Mouse (Mus musculus) embryonic facial prominence, embryonic 13.5 days (tissue): ENCODE results near the gene Kcnk4. TPM values are rescaled to one million over a fixed set of nuclear protein-coding genes. Genes with fewer than 3 reads are reported as not detected.

Experiments used
- ATAC-seq: fragments of 200-750 bp; cut with Nextera tagmentation; 2 replicates; pipeline ENCODE4 v1.8.0; 2017; ENCODE audit warnings: low read depth; ENCODE audit not compliant: insufficient number of reproducible peaks, insufficient read depth, low FRiP score, low TSS enrichment
- H3K27ac ChIP-seq: fragments of 300-500 bp; sonication (generic); 2 replicates; pipeline ENCODE4 v1.5.1; 2015; ENCODE audit warnings: moderate library complexity, mild to moderate bottlenecking, inconsistent platforms
- H3K27me3 ChIP-seq: fragments of 300-500 bp; sonication (generic); 2 replicates; pipeline ENCODE4 v1.6.1; 2015; ENCODE audit warnings: mild to moderate bottlenecking, inconsistent platforms
- H3K36me3 ChIP-seq: fragments of 300-500 bp; sonication (generic); 2 replicates; pipeline ENCODE4 v1.6.1; 2015; ENCODE audit warnings: mild to moderate bottlenecking, inconsistent platforms
- H3K4me1 ChIP-seq: fragments of 300-500 bp; sonication (generic); 2 replicates; pipeline ENCODE4 v1.6.1; 2015; ENCODE audit warnings: inconsistent platforms
- H3K4me2 ChIP-seq: fragments of 300-500 bp; sonication (generic); 2 replicates; pipeline ENCODE4 v1.6.1; 2015; ENCODE audit warnings: moderate library complexity, mild to moderate bottlenecking, inconsistent platforms
- H3K4me3 ChIP-seq: fragments of 300-500 bp; sonication (generic); 2 replicates; pipeline ENCODE4 v1.5.1; 2015; ENCODE audit warnings: mild to moderate bottlenecking, inconsistent platforms
- H3K9ac ChIP-seq: fragments of 300-500 bp; sonication (generic); 2 replicates; pipeline ENCODE4 v1.6.1; 2015; ENCODE audit warnings: mild to moderate bottlenecking, inconsistent platforms
- H3K9me3 ChIP-seq: fragments of 300-500 bp; sonication (generic); 2 replicates; pipeline ENCODE4 v1.6.1; 2016; ENCODE audit warnings: inconsistent platforms
- WGBS: fragments of 180-500 bp; shearing (Covaris S2); methylation state at CpG from one replicate; pipeline ENCODE4 v1.1.7; 2015; ENCODE audit warnings: mixed read lengths; 5-methylcytosine and 5-hydroxymethylcytosine counted together
- polyA plus RNA-seq: library from polyadenylated mRNA; unstranded; fragments of >200 nt; fragmentation: Nextera tagmentation; extraction: Ambion mirVana; gene quantifications from 2 replicates; pipeline ENCODE4 v1.2.1, GENCODE M21; 2015

Kcnk4 gene
- polyA plus RNA-seq, 1 experiment from 2014 or later, result 1.2 TPM

DNA sequence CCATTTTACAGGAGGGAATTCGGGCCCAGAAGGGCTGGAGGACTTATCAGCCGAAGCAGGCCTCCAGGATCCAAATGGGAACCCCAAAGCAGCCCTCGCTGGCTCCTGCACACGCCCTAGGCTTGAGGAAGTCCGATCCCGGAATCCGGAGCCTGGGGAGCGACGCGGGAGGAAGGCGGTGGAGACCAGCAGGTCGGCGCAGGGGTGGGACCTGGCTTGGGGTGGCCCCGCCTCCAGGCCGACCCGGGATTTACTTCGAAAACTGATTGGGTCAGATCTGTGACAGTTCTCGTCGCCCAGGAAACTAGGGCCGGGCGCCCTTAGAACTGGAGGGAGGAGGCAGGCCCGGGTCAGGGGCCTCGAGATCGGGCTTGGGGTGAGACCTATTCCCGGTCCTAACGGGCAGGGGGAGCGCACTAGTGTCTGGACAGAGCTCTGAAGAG, 8.0 kb upstream of the Kcnk4 start, which contains the start of gene Gpr137:
Gene Gpr137 (minus strand): TSS at position 232 of the 443 bp plus-strand sequence.
- Histone ChIP-seq H3K4me3 (peak within 1 kb of the TSS; percentile 86), H3K27me3 (no peaks in the 10 kb centered on the region), H3K27ac (peak within 1 kb of the TSS; percentile 95), H3K4me2 (peak within 1 kb of the TSS; percentile 95), H3K9me3 (no peaks in the 10 kb centered on the region), H3K36me3 (peaks cover 12% of the 10 kb centered on the region), H3K4me1 (peaks cover 25% of the 10 kb centered on the region), H3K9ac (peak within 1 kb of the TSS; percentile 93)
- peak; percentile 85 for ATAC-seq
- WGBS, result under 1% methylated on average over 27 of the region's 27 CpGs

DNA sequence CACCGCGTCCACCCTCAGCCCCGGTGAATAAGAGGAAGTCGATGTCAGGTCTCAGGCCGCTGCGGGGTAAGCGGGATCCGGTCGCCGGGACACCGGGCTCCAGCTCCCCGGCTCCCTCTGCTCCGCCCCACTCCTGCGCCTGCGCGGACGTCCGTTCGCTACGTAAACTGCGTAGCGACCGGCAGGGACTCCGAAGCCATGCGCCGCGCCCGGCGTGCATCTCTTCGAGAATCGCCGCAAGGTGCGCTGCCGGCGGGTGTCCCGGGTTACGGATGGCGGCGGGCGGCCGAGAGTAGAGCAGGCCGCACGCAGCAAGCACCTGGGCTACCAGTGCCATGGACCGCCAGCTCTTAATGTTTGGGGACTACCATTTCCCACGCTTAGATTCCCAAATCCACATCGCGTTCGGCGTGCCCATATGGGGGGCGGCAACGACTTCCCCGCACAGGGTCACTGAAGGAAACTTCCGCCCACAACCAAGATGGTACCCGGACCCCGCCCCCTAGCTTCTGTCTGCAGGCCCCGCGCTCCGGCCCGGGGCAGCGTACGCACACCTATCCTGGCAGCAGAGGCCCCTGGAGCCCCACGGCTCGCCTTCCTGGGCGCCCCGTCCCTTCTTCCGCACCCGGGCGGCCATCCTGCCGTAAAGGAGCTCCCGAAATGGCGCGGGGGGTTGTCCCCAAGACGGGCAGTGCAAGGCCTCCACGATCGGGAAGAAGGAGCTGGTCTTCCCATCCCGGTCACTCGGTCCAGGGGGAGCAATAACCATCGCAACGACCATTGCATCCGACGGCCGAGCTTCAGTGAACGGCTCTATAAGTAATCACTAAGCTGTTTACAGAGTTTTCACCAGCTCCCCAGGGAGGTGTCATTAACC, 7.3 kb upstream of the Kcnk4 start, which contains the start of gene Bad:
Gene Bad (plus strand): TSS at position 490 of the 877 bp plus-strand sequence.
- peak within 1 kb of the TSS; percentile 95 for H3K4me2 ChIP-seq
- H3K4me1 ChIP-seq, result peaks cover 25% of the 10 kb centered on the region
- no peaks in the 10 kb centered on the region for H3K27me3 ChIP-seq
- H3K27ac ChIP-seq, result peak within 1 kb of the TSS; percentile 95
- H3K4me3 ChIP-seq, result peak within 1 kb of the TSS; percentile 86
- H3K36me3 ChIP-seq, result peaks cover 12% of the 10 kb centered on the region
- no peaks in the 10 kb centered on the region for H3K9me3 ChIP-seq
- peak; percentile 70 for ATAC-seq
- WGBS, result under 1% methylated on average over 83 of the region's 83 CpGs
- H3K9ac ChIP-seq, result peak within 1 kb of the TSS; percentile 93

DNA sequence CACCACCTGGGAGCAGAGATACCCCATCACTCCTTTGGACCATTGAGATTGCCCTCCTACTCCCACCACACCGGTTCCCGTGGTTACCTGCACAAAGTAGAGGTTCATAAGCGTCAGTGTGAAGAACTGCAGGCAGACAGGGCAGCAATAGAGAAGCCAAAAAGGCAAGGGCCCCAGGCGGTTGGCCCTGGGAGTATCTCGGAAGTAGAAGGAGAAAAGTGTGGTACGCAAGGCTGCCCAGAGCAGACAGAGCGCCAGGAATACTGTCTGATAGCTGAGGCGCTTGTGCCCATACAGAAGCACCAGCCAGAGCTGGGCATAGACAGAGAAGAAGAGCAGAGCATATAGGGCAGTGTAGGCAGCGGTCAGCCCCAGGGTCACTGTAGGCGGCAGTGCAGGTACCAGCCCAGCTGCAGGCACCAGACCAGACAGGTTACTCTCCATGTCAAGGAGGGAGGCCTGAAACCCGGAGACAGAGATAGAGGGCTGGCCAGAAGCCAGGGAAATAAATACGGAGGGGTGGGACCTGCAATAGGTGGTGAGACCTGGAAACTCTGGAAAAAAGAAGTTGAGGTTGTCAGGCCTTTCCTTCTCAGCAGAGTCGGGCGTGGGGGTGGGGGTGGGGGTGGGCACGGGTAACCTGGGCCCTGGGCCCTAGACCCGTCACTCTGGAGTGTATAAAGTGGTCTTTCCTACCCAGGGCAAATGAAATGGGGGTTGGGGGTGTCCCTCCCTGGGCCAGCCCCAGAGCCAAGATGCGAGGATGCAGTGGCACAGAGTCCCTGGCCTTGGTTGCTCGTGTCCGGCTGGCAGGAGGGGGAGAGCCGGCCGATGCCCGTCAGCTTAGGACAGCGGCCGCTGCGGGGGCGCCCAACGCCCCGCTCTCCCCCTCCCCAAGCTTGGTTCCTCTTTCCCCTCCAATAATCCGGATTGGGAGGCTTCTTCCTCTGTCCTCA, 6.4 kb upstream of the Kcnk4 start:
- Histone ChIP-seq H3K27me3 (peaks cover 8% of the 10 kb centered on the region), H3K9me3 (no peaks in the 10 kb centered on the region), H3K27ac (peak overlapping the region; percentile 95), H3K36me3 (peaks cover 5% of the 10 kb centered on the region), H3K4me2 (peak overlapping the region; percentile 95), H3K4me3 (peak overlapping the region; percentile 86), H3K4me1 (peaks cover 23% of the 10 kb centered on the region), H3K9ac (peak overlapping the region; percentile 93)
- 22% methylated on average over 25 of the region's 29 CpGs for WGBS
- no peak for ATAC-seq

DNA sequence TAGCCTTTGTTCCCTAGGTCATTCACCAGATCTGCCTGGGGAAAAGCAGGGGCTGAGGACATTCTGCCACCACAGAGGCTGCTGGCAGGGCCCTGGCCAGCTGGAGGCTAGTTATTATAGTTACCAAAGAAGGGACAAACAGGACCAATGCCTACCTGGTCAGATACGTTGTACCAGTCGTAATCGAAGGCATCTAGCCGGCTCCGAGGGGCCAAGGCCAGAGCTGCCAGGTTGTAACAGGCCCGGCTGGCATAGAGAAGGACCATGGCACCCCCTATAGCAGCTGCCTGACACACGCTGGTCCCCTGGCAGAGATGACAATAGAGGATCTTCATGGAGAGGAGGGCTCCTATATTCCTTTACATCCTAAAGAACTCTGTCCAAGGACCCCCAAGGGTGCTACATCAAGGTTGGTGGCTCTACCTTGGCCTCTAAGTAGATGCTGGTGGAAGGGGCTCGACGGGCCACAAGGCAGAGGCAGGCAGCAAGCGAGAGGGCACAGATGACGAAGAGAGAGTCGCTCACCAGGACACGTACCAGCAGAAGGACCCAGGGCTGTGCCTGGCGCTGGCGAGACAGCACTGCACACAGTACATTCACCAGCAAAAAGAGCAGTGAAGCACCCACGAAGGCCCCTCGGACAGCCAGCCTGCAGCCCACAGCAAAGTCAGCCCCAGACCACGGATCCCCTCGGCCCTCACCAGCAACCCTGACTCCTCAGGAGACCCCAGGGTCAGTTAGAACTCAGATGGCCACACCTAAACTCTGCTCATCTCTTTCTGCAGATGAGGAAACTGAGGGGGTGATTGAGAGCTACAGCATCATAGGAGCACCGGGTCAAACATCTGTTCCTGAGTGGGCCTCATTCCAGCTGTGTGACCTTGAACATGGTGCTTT, 5.0 kb upstream of the Kcnk4 start:
- Histone ChIP-seq H3K27me3 (peaks cover 21% of the 10 kb centered on the region), H3K36me3 (no peaks in the 10 kb centered on the region; the same call in 1 of the 2 replicates), H3K4me1 (peaks cover 26% of the 10 kb centered on the region), H3K4me2 (no peak overlapping the region; the same call in 1 of the 2 replicates), H3K9me3 (no peaks in the 10 kb centered on the region), H3K4me3 (0 out of 2 replicates have a peak overlapping the region, but pooled peaks have one; percentile 3), H3K9ac (peak overlapping the region; percentile 93), H3K27ac (no peak overlapping the region)
- WGBS, result 91% methylated on average over 20 of the region's 20 CpGs
- no peak for ATAC-seq

DNA sequence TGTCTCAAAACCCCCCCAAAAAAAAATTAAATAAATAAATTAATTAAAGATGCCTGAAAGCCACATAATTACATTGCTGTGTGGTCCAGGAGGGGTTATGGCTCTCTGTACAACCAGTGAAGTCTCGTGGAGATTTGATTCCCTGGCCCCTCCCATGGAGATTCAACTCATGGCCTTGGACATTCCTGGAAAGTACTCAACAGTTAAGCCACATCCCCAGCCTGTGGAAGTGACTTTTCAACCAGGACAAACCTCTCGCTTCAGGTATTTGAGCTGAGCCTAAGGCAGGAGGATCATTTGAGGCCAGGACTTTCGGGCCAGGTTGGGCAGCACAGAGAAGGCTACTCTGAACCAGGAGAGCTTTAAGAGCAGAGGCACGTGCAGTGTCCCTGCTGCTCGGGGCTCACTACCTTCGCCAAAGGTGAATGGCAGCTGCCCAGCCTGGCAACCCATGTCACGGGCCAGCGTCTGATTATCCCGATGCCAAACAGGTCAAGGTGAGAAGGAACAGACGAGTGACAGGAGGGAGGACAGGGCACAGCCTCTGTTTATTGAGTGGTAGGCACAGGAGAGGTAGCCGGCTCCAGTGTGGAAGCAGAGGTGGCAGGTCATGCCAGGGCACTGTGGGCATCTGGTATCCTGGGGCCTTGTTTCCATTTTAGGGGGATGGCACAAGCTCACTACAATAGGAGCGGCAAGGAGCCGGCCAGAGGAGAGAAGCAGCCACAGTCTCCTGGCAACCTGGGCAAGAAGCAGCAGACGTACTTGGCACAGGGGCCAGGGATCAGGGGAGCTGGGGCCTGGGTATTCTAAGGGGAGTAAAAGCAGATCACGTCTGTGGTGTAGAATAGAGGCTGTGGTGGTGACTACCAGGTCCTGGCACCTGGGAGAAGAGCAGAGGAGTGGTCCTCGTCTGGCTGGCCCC, 3.5 kb upstream of the Kcnk4 start:
- Histone ChIP-seq H3K9me3 (no peaks in the 10 kb centered on the region), H3K9ac (0 out of 2 replicates have a peak overlapping the region, but pooled peaks have one; percentile 2), H3K4me3 (no peak overlapping the region), H3K36me3 (no peaks in the 10 kb centered on the region; the same call in 1 of the 2 replicates), H3K4me1 (peaks cover 37% of the 10 kb centered on the region), H3K27ac (no peak overlapping the region), H3K27me3 (peaks cover 36% of the 10 kb centered on the region), H3K4me2 (no peak overlapping the region)
- ATAC-seq, result no peak
- 78% methylated on average over 16 of the region's 16 CpGs for WGBS

DNA sequence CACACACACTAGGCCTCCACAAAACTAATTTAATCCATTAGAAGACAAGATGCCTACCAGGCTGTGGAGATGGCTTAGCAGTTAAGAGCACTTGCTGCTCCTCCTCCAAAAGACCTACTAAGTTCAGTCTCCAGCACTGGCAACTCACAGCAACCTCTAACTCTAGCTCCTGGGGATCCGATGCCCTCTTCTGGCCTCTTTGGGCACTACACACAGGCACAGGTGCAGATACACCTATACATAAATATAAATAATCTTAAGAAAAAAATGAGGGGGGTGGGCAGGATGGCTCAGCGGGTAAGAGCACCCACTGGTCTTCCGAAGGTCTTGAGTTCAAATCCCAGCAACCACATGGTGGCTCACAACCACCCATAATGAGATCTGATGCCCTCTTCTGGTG, 2.0 kb upstream of the Kcnk4 start:
- no peaks in the 10 kb centered on the region for H3K9me3 ChIP-seq
- no peak overlapping the region for H3K9ac ChIP-seq
- H3K27ac ChIP-seq, result no peak overlapping the region
- H3K27me3 ChIP-seq, result peaks cover 51% of the 10 kb centered on the region
- ATAC-seq, result no peak
- WGBS, result 23% methylated on average over 3 of the region's 3 CpGs
- H3K4me3 ChIP-seq, result no peak overlapping the region
- no peak overlapping the region for H3K4me2 ChIP-seq
- peaks cover 34% of the 10 kb centered on the region for H3K4me1 ChIP-seq
- no peaks in the 10 kb centered on the region; the same call in 1 of the 2 replicates for H3K36me3 ChIP-seq

DNA sequence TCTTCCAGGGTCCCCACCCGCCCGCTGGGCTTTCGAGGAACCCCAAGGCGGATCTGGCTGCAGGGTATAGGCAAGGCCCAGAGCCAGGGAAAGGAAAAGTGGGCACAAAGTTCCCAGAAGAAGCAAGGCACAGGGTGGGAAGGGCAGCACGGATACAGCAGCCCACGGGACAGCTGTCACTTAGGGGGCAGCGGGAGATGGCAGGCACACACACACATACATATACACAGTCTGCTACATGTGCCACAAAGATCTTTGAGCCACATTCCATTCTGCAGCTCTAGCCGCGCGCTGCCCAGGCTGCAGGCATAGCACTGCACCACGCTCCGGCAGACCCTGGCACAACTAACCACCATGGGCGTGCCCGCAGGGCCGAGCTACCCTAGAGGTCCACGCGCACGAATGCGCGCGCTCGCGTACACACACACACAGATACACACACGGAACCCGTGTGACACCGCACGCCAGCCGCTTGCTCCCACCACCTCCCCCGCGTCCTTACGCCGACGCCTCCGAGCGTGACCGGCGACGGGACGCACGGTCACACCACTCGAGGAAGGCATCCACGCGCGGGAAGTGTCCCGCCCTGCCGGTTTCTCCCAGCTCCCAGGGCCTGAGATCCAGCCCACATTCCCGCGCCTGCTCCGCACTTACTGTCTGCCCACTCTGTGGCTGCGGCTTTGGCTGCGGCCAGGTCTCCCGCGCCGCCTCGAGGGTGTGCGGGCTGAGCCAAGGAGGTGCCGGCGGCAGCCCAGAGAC, 700 bp downstream of the Kcnk4 start:
- 2% methylated on average over 58 of the region's 58 CpGs for WGBS
- no peaks in the 10 kb centered on the region for H3K9me3 ChIP-seq
- no peaks in the 10 kb centered on the region; the same call in 1 of the 2 replicates for H3K36me3 ChIP-seq
- H3K4me1 ChIP-seq, result peaks cover 17% of the 10 kb centered on the region
- H3K27ac ChIP-seq, result no peak overlapping the region
- peak overlapping the region; percentile 67 for H3K9ac ChIP-seq
- H3K4me3 ChIP-seq, result peak overlapping the region; percentile 47
- peak; percentile 43 for ATAC-seq
- H3K4me2 ChIP-seq, result peak overlapping the region; percentile 85
- H3K27me3 ChIP-seq, result peaks cover 75% of the 10 kb centered on the region

DNA sequence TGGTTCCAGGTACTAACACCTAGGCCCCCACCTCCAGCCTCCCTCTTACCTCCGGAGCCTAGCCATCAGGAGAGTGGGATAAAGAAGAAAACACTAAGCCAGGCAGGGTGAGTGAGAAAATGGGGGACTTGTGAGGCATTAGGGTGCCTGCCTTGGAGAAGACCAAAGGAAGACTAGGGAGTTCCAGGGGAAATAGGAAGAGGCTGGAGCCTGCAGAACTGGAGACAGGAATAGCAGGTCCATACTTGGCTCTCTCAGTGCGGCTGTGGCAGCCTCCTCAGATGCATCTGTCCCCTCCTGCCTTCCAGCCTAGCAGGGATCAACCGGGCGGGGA, 1.2 kb downstream of the Kcnk4 start:
- no peak overlapping the region for H3K27ac ChIP-seq
- no peaks in the 10 kb centered on the region; the same call in 1 of the 2 replicates for H3K36me3 ChIP-seq
- peaks cover 19% of the 10 kb centered on the region for H3K4me1 ChIP-seq
- no peaks in the 10 kb centered on the region for H3K9me3 ChIP-seq
- no peak for ATAC-seq
- 21% methylated on average over 4 of the region's 4 CpGs for WGBS
- peak overlapping the region; percentile 47; the same call in 1 of the 2 replicates for H3K4me3 ChIP-seq
- H3K27me3 ChIP-seq, result peaks cover 80% of the 10 kb centered on the region
- H3K9ac ChIP-seq, result peak overlapping the region; percentile 67; the same call in 1 of the 2 replicates
- H3K4me2 ChIP-seq, result peak overlapping the region; percentile 85

DNA sequence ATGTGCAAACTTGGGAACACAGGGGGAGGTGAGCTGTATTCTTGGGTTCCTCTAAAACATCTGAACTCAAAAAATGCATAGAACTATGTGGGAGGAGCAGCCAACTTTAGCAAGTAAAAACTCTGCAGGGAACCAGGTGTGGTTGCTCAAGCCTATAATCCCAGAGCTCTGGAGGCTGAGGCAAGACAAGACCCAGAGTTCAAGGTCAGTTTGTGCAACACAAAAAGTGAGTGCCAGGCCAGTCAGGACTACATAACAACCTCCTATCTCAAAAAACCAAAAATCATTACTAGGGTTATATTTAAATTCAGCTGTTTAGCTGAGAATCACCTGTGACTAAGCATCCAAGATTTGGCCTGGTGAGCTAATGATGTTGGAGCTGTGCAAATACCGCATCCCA, 2.3 kb downstream of the Kcnk4 start:
- no peak overlapping the region for H3K27ac ChIP-seq
- no peak for ATAC-seq
- WGBS, result 38% methylated on average over 1 of the region's 1 CpGs

More for the DNA sequence above, 2.3 kb downstream of the Kcnk4 start:
- Histone ChIP-seq H3K4me3 (no peak overlapping the region), H3K27me3 (peaks cover 91% of the 10 kb centered on the region), H3K4me2 (no peak overlapping the region), H3K36me3 (no peaks in the 10 kb centered on the region), H3K9me3 (no peaks in the 10 kb centered on the region), H3K4me1 (peaks cover 27% of the 10 kb centered on the region), H3K9ac (no peak overlapping the region)
